Mouse (Mus musculus) E14TG2a.4 (cell line): Measurements from ENCODE around the gene Tlcd1.
"Not testable (repeated sequence)": the region's sequence is repeated elsewhere in the genome, so short reads cannot be mapped to it uniquely, and the experiment has no call there.

Experiments used
- H3K27me3 ChIP-seq: 2 replicates; pipeline ENCODE4 v1.6.1; 2014; ENCODE audit warnings: low read length, control low read depth; ENCODE audit not compliant: insufficient read depth
- H3K36me3 ChIP-seq: 2 replicates; pipeline ENCODE4 v1.6.1; 2014; ENCODE audit warnings: low read length, control low read depth; ENCODE audit not compliant: insufficient read depth
- H3K4me1 ChIP-seq: replicated peaks from 2 replicates; pipeline ENCODE4 v1.6.1; 2014; ENCODE audit warnings: low read depth, low read length, control low read depth
- H3K4me3 ChIP-seq: replicated peaks from 2 replicates; pipeline ENCODE4 v1.5.1; 2014; ENCODE audit warnings: mild to moderate bottlenecking, low read length
- H3K9me3 ChIP-seq: 2 replicates; pipeline ENCODE4 v1.6.1; 2014; ENCODE audit warnings: low read length, control low read depth
- CTCF ChIP-seq: conservative IDR thresholded peaks from 2 replicates; pipeline ENCODE4 v1.5.1; 2014; ENCODE audit warnings: low read length
- NANOG ChIP-seq: IDR thresholded peaks from 2 replicates; pipeline ENCODE4 v1.6.1; 2014; ENCODE audit warnings: borderline replicate concordance, low read length, mixed read lengths
- POU5F1 ChIP-seq: IDR thresholded peaks from 2 replicates; pipeline ENCODE4 v1.6.1; 2014; ENCODE audit warnings: low read length, borderline replicate concordance

Tlcd1 gene

GRCm38 (mm10) chr11:78176402-78176862 lies at the start of gene Tlcd1, which contains the start of gene Nek8:
Gene Tlcd1 (plus strand): TSS chr11:78176711.
Gene Nek8 (minus strand): TSS chr11:78176675.
- TF ChIP-seq NANOG (no peak), POU5F1 (no peak), CTCF (no peak)
- peaks cover 71% of the 10 kb centered on the region for H3K4me1 ChIP-seq
- H3K9me3 ChIP-seq: no peaks in the 10 kb centered on the region
- H3K36me3 ChIP-seq: peaks cover 39% of the 10 kb centered on the region
- H3K4me3 ChIP-seq: peak within 1 kb of the TSS; percentile 99
- H3K27me3 ChIP-seq: no peaks in the 10 kb centered on the region

GRCm38 (mm10) chr11:78126739-78127138 lies 49.8 kb upstream of the Tlcd1 start:
- peaks cover 48% of the 10 kb centered on the region for H3K4me1 ChIP-seq
- no peaks in the 10 kb centered on the region for H3K9me3 ChIP-seq
- no peak overlapping the region for H3K4me3 ChIP-seq
- H3K36me3 ChIP-seq: peaks cover 28% of the 10 kb centered on the region
- H3K27me3 ChIP-seq: no peaks in the 10 kb centered on the region
- TF ChIP-seq POU5F1 (no peak), NANOG (no peak), CTCF (no peak)

- no peak overlapping the region for H3K4me3 ChIP-seq
- H3K4me1 ChIP-seq: peaks cover 49% of the 10 kb centered on the region
- H3K36me3 ChIP-seq: peaks cover 31% of the 10 kb centered on the region
- H3K9me3 ChIP-seq: no peaks in the 10 kb centered on the region
- no peak for TF ChIP-seq NANOG
- TF ChIP-seq POU5F1: no peak
- no peak for TF ChIP-seq CTCF
- H3K27me3 ChIP-seq: no peaks in the 10 kb centered on the region
Measured at GRCm38 (mm10) chr11:78129458-78129857, 47.1 kb upstream of the Tlcd1 start.

GRCm38 (mm10) chr11:78133915-78134314 lies 42.6 kb upstream of the Tlcd1 start:
- Histone ChIP-seq H3K36me3 (peaks cover 17% of the 10 kb centered on the region), H3K9me3 (no peaks in the 10 kb centered on the region)
- no peak for TF ChIP-seq CTCF
- TF ChIP-seq NANOG: no peak
- no peak for TF ChIP-seq POU5F1

GRCm38 (mm10) chr11:78134344-78134743 lies 42.2 kb upstream of the Tlcd1 start:
- Histone ChIP-seq H3K36me3 (peaks cover 12% of the 10 kb centered on the region), H3K27me3 (no peaks in the 10 kb centered on the region), H3K4me1 (peaks cover 48% of the 10 kb centered on the region), H3K9me3 (no peaks in the 10 kb centered on the region), H3K4me3 (no peak overlapping the region)
- no peak for TF ChIP-seq NANOG
- no peak for TF ChIP-seq CTCF
- no peak for TF ChIP-seq POU5F1

More at GRCm38 (mm10) chr11:78133915-78134314, 42.6 kb upstream of the Tlcd1 start:
- H3K4me3 ChIP-seq: no peak overlapping the region
- no peaks in the 10 kb centered on the region for H3K27me3 ChIP-seq
- H3K4me1 ChIP-seq: peaks cover 48% of the 10 kb centered on the region

GRCm38 (mm10) chr11:78135314-78135713 lies 41.2 kb upstream of the Tlcd1 start:
- Histone ChIP-seq H3K36me3 (peaks cover 11% of the 10 kb centered on the region), H3K4me1 (peaks cover 46% of the 10 kb centered on the region)
- not testable (repeated sequence) for H3K27me3 ChIP-seq, H3K4me3 ChIP-seq, H3K9me3 ChIP-seq

- Histone ChIP-seq H3K27me3 (no peaks in the 10 kb centered on the region), H3K36me3 (peaks cover 14% of the 10 kb centered on the region), H3K9me3 (no peaks in the 10 kb centered on the region), H3K4me1 (peaks cover 46% of the 10 kb centered on the region), H3K4me3 (no peak overlapping the region)
- TF ChIP-seq NANOG (no peak), CTCF (no peak), POU5F1 (no peak)
Measured at GRCm38 (mm10) chr11:78136132-78136531, 40.4 kb upstream of the Tlcd1 start.

GRCm38 (mm10) chr11:78137584-78137983 lies 38.9 kb upstream of the Tlcd1 start:
- peaks cover 16% of the 10 kb centered on the region; the same call in 1 of the 2 replicates for H3K36me3 ChIP-seq
- H3K27me3 ChIP-seq: no peaks in the 10 kb centered on the region
- H3K4me1 ChIP-seq: peaks cover 40% of the 10 kb centered on the region
- TF ChIP-seq NANOG: no peak
- H3K4me3 ChIP-seq: no peak overlapping the region; the same call in 1 of the 2 replicates
- no peaks in the 10 kb centered on the region for H3K9me3 ChIP-seq

GRCm38 (mm10) chr11:78138023-78138422 lies 38.5 kb upstream of the Tlcd1 start:
- Histone ChIP-seq H3K9me3 (no peaks in the 10 kb centered on the region), H3K4me3 (no peak overlapping the region), H3K36me3 (peaks cover 19% of the 10 kb centered on the region), H3K27me3 (no peaks in the 10 kb centered on the region), H3K4me1 (peaks cover 40% of the 10 kb centered on the region)
- TF ChIP-seq POU5F1: no peak
- TF ChIP-seq CTCF: no peak
- TF ChIP-seq NANOG: no peak
